In genomic region chr13:31579866-31580265, GRCm38 (mm10) we compare ENCODE assay signal across 16 mouse cellular contexts. TPM values are rescaled to one million over a fixed set of nuclear protein-coding genes. Genes with fewer than 3 reads are reported as not detected.
A peak's percentile ranks its signal among the peaks of the same experiment; 100 is the strongest.
DNase-seq lines count a peak whose midpoint lies in the region; ATAC-seq and TF ChIP-seq lines count a peak whose summit lies in the region.
"Had no signal": no experiment of that assay in that cellular context is flagged by ENCODE, and none has a peak within 500 bp of the region (broad histone marks: within the 10 kb centered on the region; RNA-seq: fewer than 3 reads in every experiment).

No protein-coding gene starts in this region.

- H3K4me2 ChIP-seq in forebrain, postnatal 0 days (ENCODE audit: low read depth): no peak overlapping the region
- H3K4me2 ChIP-seq in forebrain, embryonic 12.5 days: no peak overlapping the region
- 0 out of 2 replicates have a peak overlapping the region, but pooled peaks have one; percentile 18 for H3K4me2 ChIP-seq in lung, embryonic 15.5 days
- H3K4me2 ChIP-seq: embryonic facial prominence, embryonic 12.5 days had no signal

- WGBS in forebrain, postnatal 0 days: 70% methylated on average over 9 of the region's 9 CpGs
- WGBS in forebrain, embryonic 12.5 days: 70% methylated on average over 9 of the region's 9 CpGs
- 56% methylated on average over 9 of the region's 9 CpGs for WGBS in lung, embryonic 15.5 days

- H3K9me3 ChIP-seq in forebrain, postnatal 0 days (ENCODE audit: low read length): no peaks in the 10 kb centered on the region
- no peaks in the 10 kb centered on the region for H3K9me3 ChIP-seq in forebrain, embryonic 12.5 days
- H3K9me3 ChIP-seq in lung, embryonic 15.5 days: no peaks in the 10 kb centered on the region
- H3K9me3 ChIP-seq: embryonic facial prominence, embryonic 12.5 days; megakaryocyte, embryonic 14.5 days had no signal

- H3K27me3 ChIP-seq in forebrain, postnatal 0 days (ENCODE audit: insufficient read depth, low read length): no peaks in the 10 kb centered on the region
- H3K27me3 ChIP-seq in forebrain, embryonic 12.5 days: peaks cover 4% of the 10 kb centered on the region; the same call in 1 of the 2 replicates
- 0 out of 2 replicates have a peak, but pooled peaks cover 4% of the 10 kb centered on the region for H3K27me3 ChIP-seq in lung, embryonic 15.5 days

- no peak for DNase-seq in forebrain, postnatal 0 days
- DNase-seq in urinary bladder, postnatal 14 days (ENCODE audit: low spot score): peak; percentile 75
- DNase-seq in urinary bladder, postnatal 10 days (ENCODE audit: low spot score): no peak
- no peak for DNase-seq in cerebellum, postnatal 14 days
- no peak for DNase-seq in layer of hippocampus, adult 9-10 months (ENCODE audit: low spot score)
- DNase-seq: gastrocnemius, postnatal 14 days; heart, postnatal 36 days; layer of hippocampus, postnatal 36 days had no signal

- H3K4me3 ChIP-seq in forebrain, postnatal 0 days (ENCODE audit: low read depth, low read length): no peak overlapping the region
- no peak overlapping the region for H3K4me3 ChIP-seq in forebrain, embryonic 12.5 days (replicated peaks)
- no peak overlapping the region for H3K4me3 ChIP-seq in lung, embryonic 15.5 days
- H3K4me3 ChIP-seq: embryonic facial prominence, embryonic 12.5 days; megakaryocyte, embryonic 14.5 days had no signal

- ATAC-seq in forebrain, postnatal 0 days: no peak
- ATAC-seq in forebrain, embryonic 12.5 days (ENCODE audit: low FRiP score): no peak
- no peak for ATAC-seq in lung, embryonic 15.5 days (ENCODE audit: borderline replicate concordance, extremely low read depth, low FRiP score, low TSS enrichment)
- ATAC-seq in megakaryocyte, adult 5-6 weeks (ENCODE audit: poor library complexity, severe bottlenecking): no peak
- ATAC-seq: activated CD4-positive, CD25-positive, alpha-beta regulatory T cell, adult 4 months had no signal

- H3K36me3 ChIP-seq in forebrain, postnatal 0 days (ENCODE audit: insufficient read depth): no peaks in the 10 kb centered on the region
- H3K36me3 ChIP-seq in forebrain, embryonic 12.5 days (replicated peaks): no peaks in the 10 kb centered on the region
- no peaks in the 10 kb centered on the region for H3K36me3 ChIP-seq in lung, embryonic 15.5 days
- H3K36me3 ChIP-seq: embryonic facial prominence, embryonic 12.5 days had no signal

- H3K9ac ChIP-seq in forebrain, postnatal 0 days: no peak overlapping the region
- H3K9ac ChIP-seq in forebrain, embryonic 12.5 days: no peak overlapping the region
- H3K9ac ChIP-seq in lung, embryonic 15.5 days: no peak overlapping the region
- H3K9ac ChIP-seq: embryonic facial prominence, embryonic 12.5 days had no signal

- peaks cover 4% of the 10 kb centered on the region; the same call in 1 of the 2 replicates for H3K4me1 ChIP-seq in forebrain, postnatal 0 days (ENCODE audit: insufficient read depth)
- peaks cover 15% of the 10 kb centered on the region for H3K4me1 ChIP-seq in forebrain, embryonic 12.5 days
- H3K4me1 ChIP-seq in lung, embryonic 15.5 days: peaks cover 12% of the 10 kb centered on the region
- H3K4me1 ChIP-seq: megakaryocyte, embryonic 14.5 days had no signal

- TF ChIP-seq CTCF in forebrain, postnatal 0 days (IDR thresholded peaks at IDR 0.05; ENCODE audit: low read depth): peak; percentile 23; the same call in 1 of the 2 replicates

- H3K27ac ChIP-seq in forebrain, postnatal 0 days (ENCODE audit: low read depth, low read length): no peak overlapping the region
- no peak overlapping the region for H3K27ac ChIP-seq in forebrain, embryonic 12.5 days
- no peak overlapping the region for H3K27ac ChIP-seq in lung, embryonic 15.5 days
- H3K27ac ChIP-seq: embryonic facial prominence, embryonic 12.5 days had no signal

RNA-seq across cellular contexts. Expression of gene A530084C06Rik, which starts 20.7 kb away (rescaled TPM):
- 0.69 and 2.8 TPM in 2 replicates for total RNA-seq in forebrain, postnatal 0 days (2014; rRNA removed)
- not detected in 2 replicates for polyA plus RNA-seq in forebrain, postnatal 0 days (2015; fragmentation: Nextera tagmentation; extraction: Ambion mirVana)
- polyA plus RNA-seq in forebrain, embryonic 12.5 days (2016; fragmentation: Nextera tagmentation; extraction: Ambion mirVana): not detected in 2 replicates
- polyA plus RNA-seq in lung, embryonic 15.5 days (2015; fragmentation: Nextera tagmentation; extraction: Ambion mirVana): not detected in 2 replicates
- total RNA-seq in megakaryocyte, adult 5-6 weeks (2015): 0.36 TPM in 1 of 2 replicates, not detected in the other
- 0.15 TPM in 1 of 2 replicates, not detected in the other for total RNA-seq in megakaryocyte, adult 5-6 weeks (2017)
- total RNA-seq: gastrocnemius, postnatal 14 days had no signal
- polyA plus RNA-seq: activated CD4-positive, CD25-positive, alpha-beta regulatory T cell, adult 4 months; C2C12; embryonic facial prominence, embryonic 12.5 days; neural tube, embryonic 14.5 days had no signal

RNA-seq across cellular contexts. Expression of gene Foxq1, which starts 23.9 kb away (rescaled TPM):
- 2.8 and 5.4 TPM in 2 replicates for total RNA-seq in forebrain, postnatal 0 days (2014; rRNA removed)
- polyA plus RNA-seq in forebrain, postnatal 0 days (2015; fragmentation: Nextera tagmentation; extraction: Ambion mirVana): 2.9 and 3.4 TPM in 2 replicates
- polyA plus RNA-seq in forebrain, embryonic 12.5 days (2016; fragmentation: Nextera tagmentation; extraction: Ambion mirVana): 1.6 and 2.0 TPM in 2 replicates
- polyA plus RNA-seq in lung, embryonic 15.5 days (2015; fragmentation: Nextera tagmentation; extraction: Ambion mirVana): 1.1 TPM in 2 replicates
- 0.16 and 0.34 TPM in 2 replicates for total RNA-seq in megakaryocyte, adult 5-6 weeks (2015)
- total RNA-seq in megakaryocyte, adult 5-6 weeks (2017): 0.07 and 0.16 TPM in 2 replicates
- total RNA-seq: gastrocnemius, postnatal 14 days had no signal
- polyA plus RNA-seq: activated CD4-positive, CD25-positive, alpha-beta regulatory T cell, adult 4 months had no signal

RNA-seq across cellular contexts. Expression of gene Foxf2, which starts 45.8 kb away (rescaled TPM):
- total RNA-seq in forebrain, postnatal 0 days (2014; rRNA removed): 4.6 and 7.8 TPM in 2 replicates
- polyA plus RNA-seq in forebrain, postnatal 0 days (2015; fragmentation: Nextera tagmentation; extraction: Ambion mirVana): 4.1 and 5.7 TPM in 2 replicates
- polyA plus RNA-seq in forebrain, embryonic 12.5 days (2016; fragmentation: Nextera tagmentation; extraction: Ambion mirVana): 3.4 and 4.6 TPM in 2 replicates
- polyA plus RNA-seq in lung, embryonic 15.5 days (2015; fragmentation: Nextera tagmentation; extraction: Ambion mirVana): 29.5 and 30.4 TPM in 2 replicates
- 0.25 TPM in 1 of 2 replicates, not detected in the other for total RNA-seq in megakaryocyte, adult 5-6 weeks (2015)
- not detected in 2 replicates for total RNA-seq in megakaryocyte, adult 5-6 weeks (2017)
- polyA plus RNA-seq: activated CD4-positive, CD25-positive, alpha-beta regulatory T cell, adult 4 months had no signal
